8 mouse cellular contexts compared by ENCODE assay signal in genomic region chr11:119354798-119355442, GRCm38 (mm10). TPM values are rescaled to one million over a fixed set of nuclear protein-coding genes. Genes with fewer than 3 reads are reported as not detected.
DNase-seq lines count a peak whose midpoint lies in the region; ATAC-seq and TF ChIP-seq lines count a peak whose summit lies in the region.

No protein-coding gene starts in this region.

- H3K4me3 ChIP-seq in liver, embryonic 14.5 days (ENCODE audit: insufficient read depth in 1 of 2, low read depth in 2 of 2, low read length in 2 of 2), result peak overlapping the region; percentile 57 to 77

- H3K36me3 ChIP-seq in liver, embryonic 14.5 days (replicated peaks; ENCODE audit: control insufficient read depth, insufficient read depth, low read depth), result no peaks in the 10 kb centered on the region

- TF ChIP-seq POLR2A in brain, embryonic 14.5 days (IDR thresholded peaks at IDR 0.05; ENCODE audit: borderline replicate concordance, extremely low read depth, insufficient read depth, insufficient read length, poor library complexity, severe bottlenecking), result no peak

- WGBS in liver, embryonic 14.5 days (ENCODE audit: insufficient replicate concordance), result under 1% methylated on average over 23 of the region's 23 CpGs

- no peak for TF ChIP-seq CTCF in brain, embryonic 14.5 days (IDR thresholded peaks at IDR 0.05; ENCODE audit: borderline replicate concordance, extremely low read depth, insufficient read depth, insufficient read length)
- no peak for TF ChIP-seq CTCF in liver, embryonic 14.5 days (IDR thresholded peaks at IDR 0.05; ENCODE audit: low read depth)

- ATAC-seq in inflammation-experienced regulatory T-cells, adult 6 months, result peak; percentile 78
- ATAC-seq in liver, embryonic 14.5 days (ENCODE audit: insufficient read depth), result peak; percentile 78

- no peaks in the 10 kb centered on the region for H3K9me3 ChIP-seq in liver, embryonic 14.5 days (ENCODE audit: control insufficient read depth, low read length)

- peak overlapping the region; percentile 37 for H3K27ac ChIP-seq in liver, embryonic 14.5 days

- H3K27me3 ChIP-seq in liver, embryonic 14.5 days (ENCODE audit: control insufficient read depth, insufficient read depth, low read length), result no peaks in the 10 kb centered on the region

- peak; percentile 41 for TF ChIP-seq EP300 in liver, embryonic 14.5 days (IDR thresholded peaks at IDR 0.05; ENCODE audit: low read depth)

- intact Hi-C loops in gastrocnemius, postnatal 14 days (cut with DNase I; ENCODE audit: low total_unique reads), result loop anchor here (10.0 kb wide), 1 partner anchor 50 kb away; the partner anchor contains the start of genes Card14 and Eif4a3

- peaks cover 9 to 14% of the 10 kb centered on the region in 2 experiments; a peak in 3 of 4 replicates for H3K4me1 ChIP-seq in liver, embryonic 14.5 days (replicated peaks; ENCODE audit: control insufficient read depth in 2 of 2, insufficient read depth in 2 of 2, low read length in 1 of 2)

- H3K4me2 ChIP-seq in liver, embryonic 14.5 days (ENCODE audit: low read depth), result peak overlapping the region; percentile 89

- DNase-seq in thymus, postnatal 0 days (ENCODE audit: low spot score), result peak; percentile 42
- no peak for DNase-seq in thymus, postnatal 14 days
- peak; percentile 9 for DNase-seq in brain, embryonic 14.5 days (ENCODE audit: low read depth)
- DNase-seq in gastrocnemius, postnatal 14 days, result peak; percentile 43
- peak; percentile 48 to 54 (median 54) for DNase-seq in liver, embryonic 14.5 days (ENCODE audit: low read depth in 3 of 3, low spot score in 3 of 3)
- DNase-seq in naive thymus-derived CD4-positive, alpha-beta T cell, adult 2 months (ENCODE audit: low read depth), result peak; percentile 62
- DNase-seq in right cerebral cortex, adult 2 months (ENCODE audit: low spot score in 2 of 2), result no peak

- peak overlapping the region; percentile 68 for H3K9ac ChIP-seq in liver, embryonic 14.5 days (replicated peaks)

RNA-seq across cellular contexts. Expression of gene Sgsh, which starts 0.4 kb away (rescaled TPM):
- polyA plus RNA-seq in thymus, postnatal 0 days (2015; fragmentation: Nextera tagmentation; extraction: Ambion mirVana), result 5.4 and 6.1 TPM in 2 replicates
- 3.6 and 5.8 TPM in 2 replicates for polyA plus RNA-seq in brain, embryonic 14.5 days (2012; rRNA removed)
- total RNA-seq in gastrocnemius, postnatal 14 days (2021), result 1 to 10 TPM; 3.2 to 4.5 TPM
- 10 to 100 TPM in 2 of 3 experiments, 1 to 10 TPM in 1; 7.9 to 16.6 (median 11.9) TPM for polyA plus RNA-seq in inflammation-experienced regulatory T-cells, adult 6 months (2017; shearing (Covaris generic))
- polyA plus RNA-seq in liver, embryonic 14.5 days (2012; rRNA removed), result 1.2 and 1.3 TPM in 2 replicates
- polyA plus RNA-seq in liver, embryonic 14.5 days (2014; fragmentation: Nextera tagmentation; extraction: Ambion mirVana), result 1.3 and 2.2 TPM in 2 replicates

RNA-seq across cellular contexts. Expression of gene Slc26a11, which starts 0.4 kb away (rescaled TPM):
- polyA plus RNA-seq in thymus, postnatal 0 days (2015; fragmentation: Nextera tagmentation; extraction: Ambion mirVana), result 2.1 and 2.5 TPM in 2 replicates
- 10.0 TPM in 2 replicates for polyA plus RNA-seq in brain, embryonic 14.5 days (2012; rRNA removed)
- 1 to 10 TPM; 2.7 to 2.9 TPM for total RNA-seq in gastrocnemius, postnatal 14 days (2021)
- polyA plus RNA-seq in inflammation-experienced regulatory T-cells, adult 6 months (2017; shearing (Covaris generic)), result 10 to 100 TPM; 13.3 to 31.3 (median 23.4) TPM
- 1.2 TPM in 2 replicates for polyA plus RNA-seq in liver, embryonic 14.5 days (2012; rRNA removed)
- 1.1 and 1.2 TPM in 2 replicates for polyA plus RNA-seq in liver, embryonic 14.5 days (2014; fragmentation: Nextera tagmentation; extraction: Ambion mirVana)

RNA-seq across cellular contexts. Expression of gene Rnf213, which starts 38.0 kb away (rescaled TPM):
- 18.7 and 20.2 TPM in 2 replicates for polyA plus RNA-seq in thymus, postnatal 0 days (2015; fragmentation: Nextera tagmentation; extraction: Ambion mirVana)
- 2.3 and 2.8 TPM in 2 replicates for polyA plus RNA-seq in brain, embryonic 14.5 days (2012; rRNA removed)
- 1 to 10 TPM; 5.4 to 7.4 TPM for total RNA-seq in gastrocnemius, postnatal 14 days (2021)
- polyA plus RNA-seq in inflammation-experienced regulatory T-cells, adult 6 months (2017; shearing (Covaris generic)), result 10 to 100 TPM; 33.9 to 48.2 (median 43.3) TPM
- polyA plus RNA-seq in liver, embryonic 14.5 days (2012; rRNA removed), result 5.4 and 6.5 TPM in 2 replicates
- polyA plus RNA-seq in liver, embryonic 14.5 days (2014; fragmentation: Nextera tagmentation; extraction: Ambion mirVana), result 4.9 and 5.8 TPM in 2 replicates

RNA-seq across cellular contexts. Expression of gene Card14, which starts 47.4 kb away (rescaled TPM):
- polyA plus RNA-seq in thymus, postnatal 0 days (2015; fragmentation: Nextera tagmentation; extraction: Ambion mirVana), result 0.14 and 0.17 TPM in 2 replicates
- 0.18 and 0.22 TPM in 2 replicates for polyA plus RNA-seq in brain, embryonic 14.5 days (2012; rRNA removed)
- total RNA-seq in gastrocnemius, postnatal 14 days (2021), result 1 to 10 TPM in 1 of 2 experiments, under 1 TPM in 1; 0.64 to 1.3 TPM
- polyA plus RNA-seq in inflammation-experienced regulatory T-cells, adult 6 months (2017; shearing (Covaris generic)), result not detected
- polyA plus RNA-seq in liver, embryonic 14.5 days (2012; rRNA removed), result 0.17 and 0.21 TPM in 2 replicates
- 0.18 and 0.23 TPM in 2 replicates for polyA plus RNA-seq in liver, embryonic 14.5 days (2014; fragmentation: Nextera tagmentation; extraction: Ambion mirVana)

RNA-seq across cellular contexts. Expression of gene Eif4a3, which starts 55.0 kb away (rescaled TPM):
- 417 and 424 TPM in 2 replicates for polyA plus RNA-seq in thymus, postnatal 0 days (2015; fragmentation: Nextera tagmentation; extraction: Ambion mirVana)
- polyA plus RNA-seq in brain, embryonic 14.5 days (2012; rRNA removed), result 188 and 217 TPM in 2 replicates
- total RNA-seq in gastrocnemius, postnatal 14 days (2021), result 10 to 100 TPM; 43.8 to 52.4 TPM
- 100 to 1,000 TPM; 180 to 214 (median 192) TPM for polyA plus RNA-seq in inflammation-experienced regulatory T-cells, adult 6 months (2017; shearing (Covaris generic))
- polyA plus RNA-seq in liver, embryonic 14.5 days (2012; rRNA removed), result 67.7 and 95.8 TPM in 2 replicates
- polyA plus RNA-seq in liver, embryonic 14.5 days (2014; fragmentation: Nextera tagmentation; extraction: Ambion mirVana), result 160 and 170 TPM in 2 replicates

Comparison
In these comparisons a context has a peak if more than half of its experiments do, and no peak if none do; other contexts are left out.
1. DNase-seq: peak in thymus, postnatal 0 days (single experiment), brain, embryonic 14.5 days (single experiment), gastrocnemius, postnatal 14 days (single experiment), liver, embryonic 14.5 days (3 of 3) and naive thymus-derived CD4-positive, alpha-beta T cell, adult 2 months (single experiment); none in thymus, postnatal 14 days (single experiment) and right cerebral cortex, adult 2 months (0 of 2).